Mouse (Mus musculus): ENCODE results near the gene Fam163a. TPM values are rescaled to one million over a fixed set of nuclear protein-coding genes. Genes with fewer than 3 reads are reported as not detected.

Gene Fam163a
- polyA plus RNA-seq, 1 experiment: not detected

DNA sequence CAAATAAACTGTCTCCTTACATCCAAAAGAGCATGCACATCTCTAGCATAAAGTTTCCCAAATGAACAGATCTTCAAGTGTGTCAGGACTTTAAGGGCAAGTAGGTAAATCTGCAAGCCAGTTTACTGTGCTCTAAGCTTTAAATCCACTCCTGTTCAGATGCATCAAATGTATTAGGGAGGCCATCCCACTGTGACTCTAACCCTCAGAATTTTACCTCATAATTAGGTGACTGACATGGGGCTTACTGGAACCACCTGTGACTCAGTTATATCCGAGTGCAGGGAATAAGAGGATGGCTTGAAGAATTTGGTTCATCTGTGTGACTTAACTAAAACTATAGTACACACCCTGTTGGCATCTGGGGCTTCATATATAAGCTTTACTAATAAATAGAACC is 170.2 kb downstream of the Fam163a start:
- H3K36me3 ChIP-seq (ENCODE audit: control insufficient read depth, insufficient read depth): peaks cover 24% of the 10 kb centered on the region
- peaks cover 35% of the 10 kb centered on the region for H3K79me3 ChIP-seq (ENCODE audit: low read depth)
- no peaks in the 10 kb centered on the region for H3K27me3 ChIP-seq (ENCODE audit: control insufficient read depth, insufficient read depth, insufficient read length)
- peak overlapping the region; percentile 71 for H3K4me3 ChIP-seq (ENCODE audit: insufficient read depth, poor library complexity, severe bottlenecking)
- peak overlapping the region; percentile 57 for H3ac ChIP-seq (ENCODE audit: control insufficient read depth, insufficient read length, low read depth)
- TF ChIP-seq CEBPB (IDR thresholded peaks at IDR 0.05; ENCODE audit: low read depth) (no peak), MAX (IDR thresholded peaks at IDR 0.05) (no peak), USF1 (IDR thresholded peaks at IDR 0.05; ENCODE audit: low read depth) (no peak), FOSL1 (IDR thresholded peaks at IDR 0.05; ENCODE audit: insufficient read depth, low read length, poor library complexity, severe bottlenecking) (no peak), MYOD1 (IDR thresholded peaks at IDR 0.05; ENCODE audit: control insufficient read depth, insufficient read length, low read depth) (no peak), CTCF (IDR thresholded peaks at IDR 0.05; ENCODE audit: control insufficient read depth, insufficient read depth, insufficient read length) (no peak), MYOG (IDR thresholded peaks at IDR 0.05; ENCODE audit: control insufficient read depth, extremely low read depth, insufficient read length) (no peak)
- H3K79me2 ChIP-seq (ENCODE audit: control insufficient read depth, insufficient read depth): peaks cover 53% of the 10 kb centered on the region

DNA sequence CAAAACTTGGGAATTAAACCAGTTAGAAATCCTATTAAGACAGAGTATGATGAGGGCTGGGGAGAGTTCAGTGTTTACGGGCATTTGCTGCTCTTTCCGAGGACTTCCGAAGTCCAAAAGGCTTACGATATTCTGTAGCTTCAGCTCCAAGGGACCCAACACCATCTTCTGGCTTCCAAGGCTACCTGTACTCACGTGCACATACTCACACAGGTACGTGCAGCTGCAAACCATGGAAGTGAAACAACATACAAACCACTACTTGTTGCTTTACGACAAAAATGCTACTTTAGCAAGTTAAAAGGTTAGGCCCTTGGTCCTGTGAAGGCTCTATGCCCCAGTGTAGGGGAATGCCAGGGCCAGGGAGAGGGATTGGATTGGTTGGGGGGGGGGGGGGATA is 170.9 kb downstream of the Fam163a start:
- Histone ChIP-seq H3K79me3 (ENCODE audit: low read depth) (peaks cover 28% of the 10 kb centered on the region), H3ac (ENCODE audit: control insufficient read depth, insufficient read length, low read depth) (no peak overlapping the region), H3K79me2 (ENCODE audit: control insufficient read depth, insufficient read depth) (peaks cover 46% of the 10 kb centered on the region), H3K4me3 (ENCODE audit: insufficient read depth, poor library complexity, severe bottlenecking) (no peak overlapping the region), H3K36me3 (ENCODE audit: control insufficient read depth, insufficient read depth) (peaks cover 28% of the 10 kb centered on the region), H3K27me3 (ENCODE audit: control insufficient read depth, insufficient read depth, insufficient read length) (no peaks in the 10 kb centered on the region)
- TF ChIP-seq USF1 (IDR thresholded peaks at IDR 0.05; ENCODE audit: low read depth): no peak
- no peak for TF ChIP-seq MYOD1 (IDR thresholded peaks at IDR 0.05; ENCODE audit: control insufficient read depth, insufficient read length, low read depth)
- TF ChIP-seq MAX (IDR thresholded peaks at IDR 0.05): no peak
- no peak for TF ChIP-seq FOSL1 (IDR thresholded peaks at IDR 0.05; ENCODE audit: insufficient read depth, low read length, poor library complexity, severe bottlenecking)
- no peak for TF ChIP-seq MYOG (IDR thresholded peaks at IDR 0.05; ENCODE audit: control insufficient read depth, extremely low read depth, insufficient read length)
- no peak for TF ChIP-seq CEBPB (IDR thresholded peaks at IDR 0.05; ENCODE audit: low read depth)
- no peak for TF ChIP-seq CTCF (IDR thresholded peaks at IDR 0.05; ENCODE audit: control insufficient read depth, insufficient read depth, insufficient read length)

DNA sequence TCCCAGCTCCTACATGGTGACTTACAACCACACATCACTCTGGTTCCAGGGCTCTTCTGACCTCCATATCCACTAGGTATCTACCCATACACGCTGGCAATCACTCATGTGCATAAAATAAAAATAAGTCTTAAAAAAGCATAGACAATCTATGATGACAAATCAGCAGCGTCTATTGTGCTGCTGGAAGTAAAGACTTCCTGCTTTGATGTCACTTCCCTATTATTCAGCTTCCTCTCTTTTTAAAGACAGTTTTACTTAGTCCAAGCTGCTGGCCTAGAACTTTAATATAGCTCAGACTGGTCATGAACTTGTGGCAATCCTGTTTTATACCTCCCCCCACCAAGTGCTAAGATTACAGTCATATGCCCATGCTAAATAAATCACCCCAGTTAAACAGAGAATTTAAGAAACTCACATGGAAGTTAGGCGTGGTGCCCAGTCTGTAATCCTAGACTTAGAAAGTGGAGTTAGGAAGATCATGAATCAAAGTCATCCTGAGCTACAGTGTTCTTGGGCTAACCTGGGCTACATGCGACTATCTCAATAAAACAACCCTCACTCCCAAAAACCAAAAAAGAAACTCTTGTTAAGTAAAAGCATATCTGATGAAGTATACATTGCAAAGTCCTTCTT is 176.4 kb downstream of the Fam163a start:
- TF ChIP-seq CTCF (IDR thresholded peaks at IDR 0.05; ENCODE audit: control insufficient read depth, insufficient read depth, insufficient read length) (no peak), CEBPB (IDR thresholded peaks at IDR 0.05; ENCODE audit: low read depth) (no peak), MAX (IDR thresholded peaks at IDR 0.05) (no peak), USF1 (IDR thresholded peaks at IDR 0.05; ENCODE audit: low read depth) (no peak), MYOG (IDR thresholded peaks at IDR 0.05; ENCODE audit: control insufficient read depth, extremely low read depth, insufficient read length) (no peak), FOSL1 (IDR thresholded peaks at IDR 0.05; ENCODE audit: insufficient read depth, low read length, poor library complexity, severe bottlenecking) (no peak), MYOD1 (IDR thresholded peaks at IDR 0.05; ENCODE audit: control insufficient read depth, insufficient read length, low read depth) (no peak)
- no peak overlapping the region for H3K4me3 ChIP-seq (ENCODE audit: insufficient read depth, poor library complexity, severe bottlenecking)
- peaks cover under 1% of the 10 kb centered on the region for H3K79me3 ChIP-seq (ENCODE audit: low read depth)
- no peak overlapping the region for H3ac ChIP-seq (ENCODE audit: control insufficient read depth, insufficient read length, low read depth)
- peaks cover 57% of the 10 kb centered on the region for H3K36me3 ChIP-seq (ENCODE audit: control insufficient read depth, insufficient read depth)
- no peaks in the 10 kb centered on the region for H3K27me3 ChIP-seq (ENCODE audit: control insufficient read depth, insufficient read depth, insufficient read length)
- peaks cover 4% of the 10 kb centered on the region for H3K79me2 ChIP-seq (ENCODE audit: control insufficient read depth, insufficient read depth)

DNA sequence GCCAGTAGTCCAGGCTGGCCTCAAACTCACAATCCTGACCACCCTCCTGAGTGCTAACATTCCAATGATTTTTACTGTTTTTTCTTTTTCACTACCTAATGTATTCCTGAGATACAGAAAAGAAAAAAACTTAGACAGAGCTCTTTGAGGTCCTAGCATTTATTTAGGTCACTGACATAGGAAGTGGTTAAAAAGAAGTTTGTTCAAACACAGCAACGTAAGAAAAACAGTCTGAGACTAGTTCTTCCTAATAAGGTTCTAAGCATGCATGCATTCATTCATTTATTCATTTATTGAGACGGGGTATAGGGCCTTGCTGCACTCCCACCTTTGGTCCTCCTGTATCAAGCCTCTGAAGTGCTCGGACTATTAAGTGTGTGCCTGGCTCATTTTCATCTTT is 177.0 kb downstream of the Fam163a start:
- TF ChIP-seq FOSL1 (IDR thresholded peaks at IDR 0.05; ENCODE audit: insufficient read depth, low read length, poor library complexity, severe bottlenecking) (no peak), MAX (IDR thresholded peaks at IDR 0.05) (no peak)
- Histone ChIP-seq H3K79me3 (ENCODE audit: low read depth) (no peaks in the 10 kb centered on the region), H3K79me2 (ENCODE audit: control insufficient read depth, insufficient read depth) (no peaks in the 10 kb centered on the region), H3K27me3 (ENCODE audit: control insufficient read depth, insufficient read depth, insufficient read length) (no peaks in the 10 kb centered on the region), H3K4me3 (ENCODE audit: insufficient read depth, poor library complexity, severe bottlenecking) (no peak overlapping the region), H3ac (ENCODE audit: control insufficient read depth, insufficient read length, low read depth) (no peak overlapping the region), H3K36me3 (ENCODE audit: control insufficient read depth, insufficient read depth) (peaks cover 61% of the 10 kb centered on the region)

Other genes starting within 250 kb of the Fam163a start
- 2.0 TPM for gene Cep350, start 231.8 kb downstream of the Fam163a start, polyA plus RNA-seq (2012; fragmentation: generic; extraction: Trizol)
- 38.4 TPM for gene Tor1aip2, start 169.6 kb downstream of the Fam163a start, polyA plus RNA-seq (2012; fragmentation: generic; extraction: Trizol)
- 16.5 TPM for gene Tor1aip1, start 168.5 kb downstream of the Fam163a start, polyA plus RNA-seq (2012; fragmentation: generic; extraction: Trizol)
- gene Tdrd5, start 98.6 kb upstream of the Fam163a start, polyA plus RNA-seq (2012; fragmentation: generic; extraction: Trizol): 0.01 TPM
- 0.04 TPM for gene Nphs2, start 105.7 kb upstream of the Fam163a start, polyA plus RNA-seq (2012; fragmentation: generic; extraction: Trizol)
- gene Gm2000, start 161.0 kb upstream of the Fam163a start, polyA plus RNA-seq (2012; fragmentation: generic; extraction: Trizol): 905 TPM
- gene Axdnd1, start 216.1 kb upstream of the Fam163a start, polyA plus RNA-seq (2012; fragmentation: generic; extraction: Trizol): 0.22 TPM

All from C2C12 (cell line).